Mouse (Mus musculus): ENCODE measurements around the gene Ptch2.

Gene Ptch2

GRCm38 (mm10) chr4:117095551-117096452 is at the start of gene Ptch2:
Gene Ptch2, plus strand, starts transcription at chr4:117096075.
- DNase-seq (ENCODE audit: low spot score in 2 of 2), result peak; percentile 79

GRCm38 (mm10) chr4:117048836-117049235 is 47.0 kb upstream of the Ptch2 start:
- DNase-seq (ENCODE audit: low spot score in 2 of 2), result peak; percentile 74 to 79

- no peak for DNase-seq (ENCODE audit: low spot score in 2 of 2)
These were observed 46.4 kb upstream of the Ptch2 start for GRCm38 (mm10) chr4:117049485-117049884.

- DNase-seq (ENCODE audit: low spot score in 2 of 2), result peak; percentile 63 to 67
These were observed 43.2 kb upstream of the Ptch2 start for GRCm38 (mm10) chr4:117052626-117053025.

GRCm38 (mm10) chr4:117053956-117054355 is 41.9 kb upstream of the Ptch2 start:
- DNase-seq (ENCODE audit: low spot score in 2 of 2), result no peak

- DNase-seq (ENCODE audit: low spot score in 2 of 2), result no peak
These were observed 39.8 kb upstream of the Ptch2 start for GRCm38 (mm10) chr4:117056102-117056501.

- DNase-seq (ENCODE audit: low spot score in 2 of 2), result no peak
These were observed 39.4 kb upstream of the Ptch2 start for GRCm38 (mm10) chr4:117056514-117056913.

GRCm38 (mm10) chr4:117058512-117058911 is 37.4 kb upstream of the Ptch2 start:
- DNase-seq (ENCODE audit: low spot score in 2 of 2), result no peak

GRCm38 (mm10) chr4:117062700-117063390 is 33.0 kb upstream of the Ptch2 start:
- no peak for DNase-seq (ENCODE audit: low spot score in 2 of 2)

- no peak for DNase-seq (ENCODE audit: low spot score in 2 of 2)
These were observed 27.8 kb upstream of the Ptch2 start for GRCm38 (mm10) chr4:117068035-117068434.

- DNase-seq (ENCODE audit: low spot score in 2 of 2), result no peak
These were observed 26.2 kb upstream of the Ptch2 start for GRCm38 (mm10) chr4:117069647-117070046.

GRCm38 (mm10) chr4:117070624-117071023 is 25.3 kb upstream of the Ptch2 start:
- no peak for DNase-seq (ENCODE audit: low spot score in 2 of 2)

- no peak for DNase-seq (ENCODE audit: low spot score in 2 of 2)
These were observed 24.7 kb upstream of the Ptch2 start for GRCm38 (mm10) chr4:117071183-117071582.

GRCm38 (mm10) chr4:117087948-117088640 is 7.8 kb upstream of the Ptch2 start:
- DNase-seq (ENCODE audit: low spot score in 2 of 2), result no peak

GRCm38 (mm10) chr4:117090586-117090985 is 5.3 kb upstream of the Ptch2 start:
- DNase-seq (ENCODE audit: low spot score in 2 of 2), result no peak

GRCm38 (mm10) chr4:117094626-117095361 is 1.1 kb upstream of the Ptch2 start:
- DNase-seq (ENCODE audit: low spot score in 2 of 2), result no peak

GRCm38 (mm10) chr4:117096666-117097065 is 791 bp downstream of the Ptch2 start:
- DNase-seq (ENCODE audit: low spot score in 2 of 2), result peak in 1 of 2 experiments; percentile 36

GRCm38 (mm10) chr4:117097969-117098763 is 2.3 kb downstream of the Ptch2 start:
- DNase-seq (ENCODE audit: low spot score in 2 of 2), result no peak

- DNase-seq (ENCODE audit: low spot score in 2 of 2), result no peak
These were observed 2.8 kb downstream of the Ptch2 start for GRCm38 (mm10) chr4:117098764-117099036.

GRCm38 (mm10) chr4:117100036-117100435 is 4.2 kb downstream of the Ptch2 start:
- DNase-seq (ENCODE audit: low spot score in 2 of 2), result no peak

- DNase-seq (ENCODE audit: low spot score in 2 of 2), result peak; percentile 46 to 53
These were observed 5.3 kb downstream of the Ptch2 start for GRCm38 (mm10) chr4:117101218-117101617.
